Mouse (Mus musculus): ENCODE results near the gene Lingo3. TPM values are rescaled to one million over a fixed set of nuclear protein-coding genes. Genes with fewer than 3 reads are reported as not detected.

The Lingo3 gene
- not detected in 2 replicates for total RNA-seq (2015)
- total RNA-seq (2017) = not detected in 2 replicates

- 0 out of 2 replicates have a peak, but pooled peaks have one; percentile 18 for ATAC-seq (replicated peaks; ENCODE audit: poor library complexity)
Observed at GRCm38 (mm10) chr10:80843931-80844547, at the start of gene Lingo3. Lingo3 (minus strand) TSS chr10:80844039.

- ATAC-seq (replicated peaks; ENCODE audit: poor library complexity) = peak; percentile 83
Observed at GRCm38 (mm10) chr10:80887181-80887580, 43.3 kb upstream of the Lingo3 start.

GRCm38 (mm10) chr10:80881301-80881700, 37.5 kb upstream of the Lingo3 start:
- ATAC-seq (replicated peaks; ENCODE audit: poor library complexity) = peak; percentile 64

GRCm38 (mm10) chr10:80880901-80881300, 37.1 kb upstream of the Lingo3 start:
- no peak for ATAC-seq (replicated peaks; ENCODE audit: poor library complexity)

GRCm38 (mm10) chr10:80880131-80880641, 36.3 kb upstream of the Lingo3 start:
- peak; percentile 83 for ATAC-seq (replicated peaks; ENCODE audit: poor library complexity)

GRCm38 (mm10) chr10:80876594-80876993, 32.8 kb upstream of the Lingo3 start:
- ATAC-seq (replicated peaks; ENCODE audit: poor library complexity) = no peak

GRCm38 (mm10) chr10:80876028-80876427, 32.2 kb upstream of the Lingo3 start:
- ATAC-seq (replicated peaks; ENCODE audit: poor library complexity) = peak; percentile 47

- ATAC-seq (replicated peaks; ENCODE audit: poor library complexity) = no peak
Observed at GRCm38 (mm10) chr10:80874035-80874434, 30.2 kb upstream of the Lingo3 start.

- ATAC-seq (replicated peaks; ENCODE audit: poor library complexity) = 0 out of 2 replicates have a peak, but pooled peaks have one; percentile 7
Observed at GRCm38 (mm10) chr10:80871581-80871980, 27.7 kb upstream of the Lingo3 start, which contains the start of gene Tmprss9. Tmprss9 (plus strand) TSS chr10:80871848.

- ATAC-seq (replicated peaks; ENCODE audit: poor library complexity) = no peak
Observed at GRCm38 (mm10) chr10:80870993-80871392, 27.2 kb upstream of the Lingo3 start.

GRCm38 (mm10) chr10:80864446-80864845, 20.6 kb upstream of the Lingo3 start:
- ATAC-seq (replicated peaks; ENCODE audit: poor library complexity) = no peak

GRCm38 (mm10) chr10:80862305-80862704, 18.5 kb upstream of the Lingo3 start:
- no peak for ATAC-seq (replicated peaks; ENCODE audit: poor library complexity)

GRCm38 (mm10) chr10:80858350-80858935, 14.6 kb upstream of the Lingo3 start:
- peak; percentile 63 for ATAC-seq (replicated peaks; ENCODE audit: poor library complexity)

GRCm38 (mm10) chr10:80857848-80858247, 14.0 kb upstream of the Lingo3 start:
- ATAC-seq (replicated peaks; ENCODE audit: poor library complexity) = peak; percentile 12; the same call in 1 of the 2 replicates

- no peak for ATAC-seq (replicated peaks; ENCODE audit: poor library complexity)
Observed at GRCm38 (mm10) chr10:80857386-80857785, 13.5 kb upstream of the Lingo3 start.

GRCm38 (mm10) chr10:80856908-80857307, 13.1 kb upstream of the Lingo3 start:
- no peak for ATAC-seq (replicated peaks; ENCODE audit: poor library complexity)

GRCm38 (mm10) chr10:80856267-80856666, 12.4 kb upstream of the Lingo3 start:
- ATAC-seq (replicated peaks; ENCODE audit: poor library complexity) = peak; percentile 49

GRCm38 (mm10) chr10:80855749-80856073, 11.9 kb upstream of the Lingo3 start:
- ATAC-seq (replicated peaks; ENCODE audit: poor library complexity) = no peak

GRCm38 (mm10) chr10:80854913-80855748, 11.3 kb upstream of the Lingo3 start, which contains the start of the genes Lsm7 and Sppl2b:
Lsm7 (minus strand) TSS chr10:80855209.
Sppl2b (plus strand) TSS chr10:80855275.
- peak; percentile 49 for ATAC-seq (replicated peaks; ENCODE audit: poor library complexity)

- peak; percentile 95 for ATAC-seq (replicated peaks; ENCODE audit: poor library complexity)
Observed at GRCm38 (mm10) chr10:80848571-80848970, 4.7 kb upstream of the Lingo3 start.

GRCm38 (mm10) chr10:80845732-80846131, 1.9 kb upstream of the Lingo3 start:
- no peak for ATAC-seq (replicated peaks; ENCODE audit: poor library complexity)
